Mouse (Mus musculus) lung, adult 18-20 months (tissue): ENCODE data around the gene Sept11.
A peak's percentile ranks its signal among the peaks of the same experiment; 100 is the strongest.

ENCODE experiments used
- DNase-seq, 2 experiments: peaks; one replicate each; pipeline ENCODE4 v3.0.0; 2022; ENCODE audit warnings: mixed read lengths in 2 of 2

Sept11 gene

DNA sequence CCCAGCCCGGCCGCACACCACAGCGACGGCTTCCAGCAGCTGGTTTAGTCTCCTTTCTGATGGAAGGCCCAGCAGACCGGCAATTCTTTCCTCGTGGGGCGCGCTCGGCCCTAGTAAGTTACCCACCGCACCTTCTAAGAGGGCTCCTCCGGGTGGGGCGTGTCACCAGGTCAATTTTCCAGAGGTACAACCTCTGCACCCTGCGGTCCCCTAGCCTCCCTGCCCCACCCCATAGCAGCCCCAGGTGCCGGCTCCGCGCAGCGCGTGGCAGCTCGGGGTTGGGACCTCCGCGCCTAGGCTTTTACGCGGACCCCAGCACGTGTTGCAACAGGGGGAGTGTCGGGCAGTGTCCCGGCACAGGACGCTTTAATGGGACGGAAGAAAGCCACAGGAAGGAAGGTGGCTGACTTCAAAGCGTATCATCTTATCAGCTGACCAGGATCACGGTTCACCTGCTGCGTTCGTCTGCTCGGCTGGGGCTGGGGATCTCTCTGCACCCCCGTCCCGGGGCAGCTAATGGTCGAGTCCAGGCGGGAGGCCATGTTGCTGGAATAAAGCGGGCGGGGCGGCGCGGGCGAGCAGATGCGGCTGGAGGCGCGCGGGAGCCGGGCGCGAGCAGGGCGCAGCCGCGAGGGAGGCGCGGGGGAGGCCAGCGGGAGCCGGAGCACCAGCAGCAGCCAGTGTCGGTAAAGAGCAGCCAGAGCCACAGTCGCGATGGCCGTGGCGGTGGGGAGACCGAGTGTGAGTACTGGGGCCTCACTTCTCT, at the start of gene Sept11:
TSS of gene Sept11 (plus strand) at position 581 of the 766 bp plus-strand sequence.
- DNase-seq: peak; percentile 91 to 93

DNA sequence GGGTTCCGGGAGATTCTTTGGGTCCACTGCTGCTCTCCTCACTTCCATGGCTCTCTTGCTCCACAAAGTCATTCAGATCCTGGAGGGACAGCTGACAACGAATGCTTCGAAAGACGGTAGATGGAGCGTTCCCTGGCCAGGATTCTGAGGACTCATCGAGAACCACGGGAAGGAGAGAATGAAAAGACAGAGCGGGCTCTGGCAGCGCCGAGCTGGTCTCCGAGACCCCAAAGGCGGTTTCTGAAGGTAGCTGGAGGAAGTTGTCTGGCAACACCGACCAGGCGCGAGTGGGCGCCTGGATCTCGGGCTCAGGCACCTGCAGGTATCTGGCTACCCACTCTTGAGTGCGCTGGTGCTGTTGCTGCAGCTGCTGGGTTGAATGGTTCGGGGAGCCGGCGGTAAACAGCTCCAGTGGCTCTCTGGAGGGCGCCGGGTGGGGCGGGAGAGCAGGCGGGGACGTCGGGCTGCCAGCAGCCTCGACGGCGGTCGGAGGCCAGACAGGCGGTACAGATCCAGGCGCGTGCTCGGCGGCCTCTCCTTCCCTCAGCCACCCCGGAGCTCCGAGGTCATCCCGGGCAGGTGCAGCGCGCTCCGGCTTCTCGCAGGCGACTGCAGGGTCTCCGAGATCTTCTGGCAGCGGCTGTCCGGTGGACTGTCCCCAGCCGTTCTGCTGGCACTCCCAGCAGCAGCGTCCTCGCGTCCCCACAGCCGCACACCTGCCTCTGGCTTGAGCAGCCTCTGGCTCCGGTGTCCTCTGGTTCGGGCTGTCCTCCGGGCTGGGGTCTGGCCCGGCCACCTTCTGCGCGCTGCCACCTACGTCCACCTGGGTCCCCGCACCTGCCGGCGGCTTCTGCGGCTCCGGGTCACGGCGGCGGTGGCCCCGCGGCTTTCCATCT, 49.3 kb upstream of the Sept11 start:
- peak in 1 of 2 experiments; percentile 37 for DNase-seq

DNA sequence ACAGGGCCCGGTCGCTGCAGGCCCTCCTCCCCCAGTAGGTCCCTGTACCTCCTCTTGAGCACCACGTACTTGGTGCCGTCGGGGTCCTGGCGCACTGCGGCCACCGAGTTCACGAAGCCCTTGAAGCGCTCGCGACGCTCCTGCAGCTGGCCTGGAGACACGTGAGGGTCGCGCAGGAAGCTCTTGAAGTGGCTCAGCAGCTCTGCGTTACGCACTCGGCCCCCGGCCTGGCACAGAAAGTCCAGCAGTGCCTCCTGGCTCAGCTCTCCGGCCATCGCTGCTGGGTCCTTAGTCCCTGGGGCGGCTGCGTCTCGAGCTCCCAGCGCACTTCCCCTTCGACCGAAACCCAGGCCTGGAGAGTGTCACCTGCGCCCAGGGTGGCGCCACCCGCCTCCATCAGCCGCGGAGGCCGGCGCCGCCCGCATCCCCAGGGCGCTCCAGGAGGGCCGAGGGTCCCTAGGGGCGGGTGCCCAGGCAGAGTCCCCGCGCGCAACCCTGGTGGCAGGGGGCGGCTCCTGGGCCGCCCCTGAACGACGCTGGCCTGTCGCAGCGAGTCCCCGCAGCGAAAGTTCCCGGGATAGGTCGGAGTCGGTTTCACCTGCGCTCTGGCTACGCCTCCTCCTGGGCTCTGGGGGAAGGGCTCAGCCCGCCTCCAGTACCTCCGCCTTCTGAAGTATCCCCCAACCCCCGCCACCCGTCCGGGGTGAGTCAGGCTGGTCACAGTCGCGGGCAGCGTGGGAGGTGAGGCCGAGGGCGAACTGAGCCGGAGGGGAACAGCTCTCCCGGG, 48.5 kb upstream of the Sept11 start, which contains the start of gene Sowahb:
TSS of gene Sowahb (minus strand) at position 439 of the 787 bp plus-strand sequence.
- peak; percentile 85 to 91 for DNase-seq

DNA sequence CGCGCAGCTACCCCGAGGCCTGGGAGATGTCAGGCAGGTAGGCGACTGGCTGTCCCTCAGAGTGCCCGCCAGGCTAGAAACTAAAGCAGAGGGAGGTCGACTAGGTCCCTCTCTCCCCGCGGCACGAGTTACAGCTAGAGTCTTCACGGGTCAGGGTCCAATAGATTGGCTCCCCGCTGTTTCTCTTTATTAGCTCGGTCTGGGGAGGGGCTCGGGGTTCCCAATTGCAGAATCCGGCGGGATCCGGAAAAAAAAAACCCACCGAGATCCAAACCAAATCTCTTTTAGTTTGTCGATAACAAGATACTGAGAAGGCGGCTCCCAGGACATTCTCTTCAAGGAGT, 47.9 kb upstream of the Sept11 start:
- DNase-seq: no peak

DNA sequence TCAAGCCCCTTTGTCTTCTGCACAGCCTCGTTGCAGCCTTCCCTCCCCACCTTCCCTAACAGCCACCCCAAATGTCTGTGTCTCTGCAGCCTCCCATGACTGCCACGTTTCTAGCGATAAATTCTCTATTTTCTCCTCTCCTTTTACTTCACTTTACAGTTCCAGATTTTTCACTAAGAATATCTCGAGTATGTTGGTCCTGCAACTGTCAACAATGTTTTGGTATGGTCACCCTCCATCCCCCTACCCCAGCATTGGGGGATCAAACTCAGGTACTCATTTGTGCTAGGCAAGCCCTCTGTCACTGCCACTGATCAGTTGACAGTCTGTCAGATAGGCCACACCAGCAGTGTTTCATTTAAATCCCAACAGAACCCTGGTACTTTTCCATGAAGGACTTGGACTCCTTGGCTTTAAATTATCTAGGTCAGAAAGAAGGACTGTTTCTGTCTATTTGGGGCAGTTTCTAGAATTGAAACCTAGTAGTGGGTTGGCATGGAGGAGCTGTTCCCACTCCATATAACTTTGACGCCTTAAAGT, 46.9 kb upstream of the Sept11 start:
- DNase-seq: no peak

DNA sequence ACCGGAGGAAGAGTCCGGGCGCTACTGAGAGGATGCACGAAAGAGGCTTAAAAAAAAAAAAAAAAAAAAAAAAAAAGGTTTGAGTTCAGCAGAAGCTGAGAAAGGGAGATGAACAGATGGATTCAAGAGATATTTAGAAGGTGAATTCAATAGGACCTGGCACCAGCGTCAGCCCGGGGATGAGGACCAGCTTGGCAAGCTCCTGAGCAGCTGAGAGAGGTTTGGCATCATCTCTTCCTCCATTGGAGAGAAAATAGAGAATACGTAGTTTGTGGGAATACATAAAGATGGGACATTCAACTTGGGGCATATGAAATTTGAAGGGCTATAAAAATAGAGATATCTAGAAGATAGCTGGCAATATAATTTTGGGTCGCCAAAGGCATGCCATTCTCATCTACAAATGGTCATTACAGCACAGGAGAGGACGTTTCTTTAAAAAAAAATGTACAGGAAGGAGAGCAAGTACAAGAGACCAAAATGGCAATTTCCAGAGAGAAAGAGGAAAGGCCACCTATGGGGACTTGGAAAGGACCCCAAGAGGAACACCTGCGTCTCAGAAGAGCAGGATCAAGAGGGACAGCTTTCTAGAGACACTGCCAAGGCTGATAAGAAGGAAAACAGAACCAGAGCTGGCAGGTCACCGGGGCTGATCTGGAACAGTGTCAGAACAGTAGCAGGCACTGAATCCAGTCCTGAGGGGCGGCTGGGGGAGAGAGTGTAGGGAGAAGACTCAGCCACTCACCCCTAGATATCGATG, 44.6 kb upstream of the Sept11 start:
- DNase-seq: no peak

DNA sequence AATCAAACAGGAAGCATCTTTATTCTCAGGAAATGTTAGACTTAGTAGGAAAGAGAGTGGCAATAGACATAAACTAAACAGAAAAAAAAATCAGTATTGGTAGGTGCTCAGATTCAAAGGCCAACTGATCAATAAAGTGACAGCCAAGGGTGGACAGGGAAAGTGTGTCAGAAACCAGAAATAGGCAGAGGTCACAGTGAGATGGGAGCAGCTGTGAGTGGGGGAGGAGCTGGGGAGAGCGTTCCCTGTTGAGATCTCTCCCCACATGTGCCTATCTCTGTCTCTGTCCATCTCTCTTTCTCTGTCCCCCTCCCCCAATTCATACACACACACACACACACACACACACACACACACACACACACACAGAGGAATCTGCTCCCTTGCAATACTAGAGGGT, 43.3 kb upstream of the Sept11 start:
- DNase-seq: no peak

DNA sequence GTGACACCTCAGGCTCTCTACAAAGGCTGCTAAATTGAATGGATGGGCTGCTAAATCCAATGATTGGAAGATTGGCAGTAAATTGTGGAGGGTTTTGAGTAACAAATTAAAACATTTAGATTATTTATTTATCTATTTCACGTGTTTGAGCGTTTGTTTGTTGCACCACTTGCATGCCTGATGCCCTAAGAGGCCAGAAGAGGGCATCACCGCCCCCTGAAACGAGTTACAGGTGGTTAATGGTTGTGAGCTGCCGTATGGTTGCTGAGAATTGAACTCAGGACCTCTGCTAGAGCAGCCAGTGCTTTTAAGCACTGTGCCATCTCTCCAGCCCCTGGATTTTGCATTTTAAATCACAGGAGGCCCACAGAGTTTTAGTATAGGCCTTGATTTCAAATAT, 42.2 kb upstream of the Sept11 start:
- no peak for DNase-seq

DNA sequence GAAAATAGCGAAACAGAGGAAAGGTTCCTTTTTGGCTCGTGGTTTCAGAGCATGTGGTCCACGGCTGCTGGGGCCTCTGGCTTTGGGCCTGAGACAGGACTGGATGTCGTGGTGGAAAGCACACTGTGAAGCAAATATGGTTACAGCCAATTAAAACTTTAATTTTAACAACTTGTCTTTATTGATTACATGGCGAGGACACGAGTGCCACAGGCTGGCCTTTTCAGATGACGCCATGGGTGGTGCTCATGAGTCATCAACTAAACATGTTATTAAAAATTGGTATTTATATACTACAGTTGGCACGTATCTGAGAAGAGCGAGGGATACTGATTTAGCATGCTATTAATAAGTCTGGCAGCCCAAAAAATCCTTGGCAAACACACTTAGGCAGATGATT, 41.3 kb upstream of the Sept11 start:
- DNase-seq: no peak

DNA sequence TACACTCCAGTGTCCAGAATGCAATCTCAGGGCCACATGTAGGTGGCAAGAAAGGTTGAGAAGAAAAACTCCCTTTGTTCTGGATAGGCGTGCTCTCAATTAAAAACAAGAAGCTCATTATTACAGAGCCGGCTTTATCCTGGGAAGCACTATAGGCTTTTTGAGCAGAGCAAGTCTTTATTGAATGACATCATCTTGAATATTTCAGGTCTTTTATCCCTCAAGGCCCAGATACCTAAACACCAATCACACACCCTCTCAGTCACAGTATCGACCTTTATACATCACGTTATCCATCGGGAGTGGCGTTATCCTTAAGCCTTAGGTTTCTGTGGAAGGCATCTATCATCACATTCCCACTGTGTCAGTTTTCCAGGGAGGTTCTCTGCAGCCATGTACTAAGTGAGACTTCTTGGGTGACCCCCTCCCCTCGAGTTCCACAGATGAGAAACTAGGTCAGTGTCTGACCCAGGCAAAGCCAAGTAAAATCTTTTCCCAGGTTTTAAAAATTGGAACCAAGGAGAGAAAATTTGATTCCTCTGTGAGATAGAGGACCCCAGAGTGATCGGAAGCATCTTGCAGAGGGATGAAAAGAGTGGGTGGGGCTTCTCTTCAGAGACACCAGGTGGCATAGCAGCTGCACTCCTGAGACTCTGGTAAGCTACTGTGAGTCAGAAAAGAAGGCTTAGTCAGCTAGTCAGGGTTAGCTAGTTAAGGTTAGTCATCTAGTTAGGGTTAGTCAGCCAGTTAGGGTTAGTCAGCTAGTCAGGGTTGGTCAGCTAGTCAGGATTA, 39.4 kb upstream of the Sept11 start:
- DNase-seq: no peak

DNA sequence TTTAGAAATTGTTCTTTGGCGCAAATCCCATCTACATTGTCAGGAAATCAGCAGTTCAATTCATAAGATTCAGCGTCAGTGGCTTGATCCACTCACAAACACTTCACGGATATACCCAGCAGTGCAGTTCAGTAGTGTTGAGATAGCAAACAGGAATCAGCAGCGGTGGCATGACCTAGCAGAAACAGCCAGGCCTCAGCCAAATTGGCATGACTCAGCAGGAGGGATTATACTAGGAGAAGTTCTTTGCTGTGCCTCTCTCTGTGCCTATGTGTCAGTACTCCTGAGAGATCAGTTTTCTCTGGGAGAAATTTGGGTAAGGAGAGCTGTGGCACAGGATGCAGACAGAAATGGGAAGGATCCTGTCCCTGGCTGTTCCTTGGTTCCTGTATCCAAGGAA, 32.4 kb upstream of the Sept11 start:
- no peak for DNase-seq

DNA sequence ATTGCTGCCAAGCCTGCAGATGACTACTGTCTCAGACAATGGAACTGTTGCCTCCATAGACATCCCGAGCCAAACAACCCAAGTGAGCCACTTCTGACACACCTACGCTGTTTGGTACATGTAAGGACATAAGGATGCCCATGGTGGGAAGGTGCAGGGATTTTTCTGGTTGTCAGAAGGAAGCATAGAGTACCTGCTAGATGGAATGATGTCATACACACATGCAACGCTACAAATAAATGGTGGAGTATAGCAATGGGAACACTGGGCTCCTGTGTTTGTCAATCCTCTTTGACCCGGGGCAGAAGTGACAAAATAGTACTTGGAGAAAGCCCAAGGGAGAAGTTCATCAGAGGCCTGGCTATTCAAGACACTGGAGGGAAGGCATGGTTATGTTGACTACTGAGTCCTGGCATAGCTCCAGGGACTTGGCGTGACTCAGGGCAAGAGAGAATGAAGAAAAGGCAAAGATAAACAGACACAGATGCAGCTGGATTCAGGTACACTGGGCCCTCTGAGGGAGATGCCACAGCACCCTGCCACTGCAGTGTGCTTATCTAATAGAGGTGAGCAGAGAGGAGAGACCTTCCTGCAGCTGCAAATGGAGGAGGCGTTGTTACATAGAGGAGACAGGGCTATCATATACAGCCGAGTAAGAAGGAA, 15.4 kb upstream of the Sept11 start:
- DNase-seq: no peak

DNA sequence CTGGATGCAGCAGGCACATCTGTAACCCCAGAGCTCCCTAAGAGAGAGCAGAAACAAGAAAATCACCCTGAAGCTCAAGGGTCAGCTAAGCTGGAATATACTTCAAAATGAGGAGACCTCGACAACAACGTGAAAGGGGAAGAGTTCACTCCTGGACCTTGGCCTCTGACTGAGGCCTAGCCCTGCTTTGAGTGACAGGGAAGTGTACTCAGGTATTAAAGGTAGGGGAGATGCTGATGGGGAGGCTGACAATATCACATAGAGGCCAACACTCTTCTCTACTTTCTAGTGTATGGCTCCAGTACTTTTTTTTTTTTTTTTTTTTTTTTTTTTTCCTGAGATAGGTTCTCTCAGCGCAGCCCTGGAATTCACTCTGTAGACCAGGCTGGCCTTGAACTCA, 13.6 kb upstream of the Sept11 start:
- DNase-seq: no peak

DNA sequence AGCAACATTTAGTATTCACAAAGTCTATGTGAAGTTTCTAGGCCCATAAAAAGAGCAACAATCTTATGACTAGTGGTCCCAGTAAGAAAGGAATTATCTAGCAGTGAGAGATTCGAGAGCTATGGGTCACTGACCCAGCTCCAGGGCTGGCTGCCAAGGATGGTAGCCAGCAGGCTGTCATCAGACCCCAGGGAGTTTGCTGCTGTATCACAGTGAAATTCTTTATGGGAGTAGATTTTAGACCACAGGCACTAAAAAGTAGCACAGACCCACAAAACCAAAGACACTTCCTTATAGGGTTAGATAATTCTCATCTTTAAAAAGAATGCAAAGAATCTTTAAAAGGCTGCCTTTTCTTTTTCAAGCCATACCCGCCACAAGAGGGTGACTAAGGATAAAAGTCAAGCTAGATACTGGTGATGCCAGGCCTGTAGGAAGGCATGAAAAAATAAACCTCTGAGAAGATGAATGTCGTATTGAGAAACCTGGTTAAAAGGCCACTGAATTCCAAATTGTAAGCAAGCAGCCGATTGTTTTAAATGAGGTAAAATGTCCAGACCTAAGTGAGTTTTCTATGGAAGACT, 8.1 kb upstream of the Sept11 start:
- DNase-seq: no peak

DNA sequence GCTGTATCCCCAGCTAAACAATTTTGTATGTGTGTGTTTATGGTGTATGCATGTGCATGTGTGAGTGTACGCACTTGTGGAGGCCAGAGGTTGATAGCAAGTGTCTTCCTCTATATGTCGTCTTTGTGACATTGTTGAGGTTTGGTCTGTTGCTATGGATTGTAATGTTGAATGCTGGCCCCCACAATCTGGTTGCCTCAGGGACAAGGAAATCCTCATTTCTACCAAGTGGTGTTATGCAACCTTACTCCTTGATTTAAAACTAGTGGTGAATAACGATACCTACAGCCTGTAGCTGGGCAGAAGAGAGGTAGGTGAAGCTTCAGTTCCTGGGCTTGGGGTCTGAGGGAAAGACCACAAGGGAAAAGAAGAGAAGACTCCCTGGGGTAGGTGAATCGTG, 7.3 kb upstream of the Sept11 start:
- no peak for DNase-seq

DNA sequence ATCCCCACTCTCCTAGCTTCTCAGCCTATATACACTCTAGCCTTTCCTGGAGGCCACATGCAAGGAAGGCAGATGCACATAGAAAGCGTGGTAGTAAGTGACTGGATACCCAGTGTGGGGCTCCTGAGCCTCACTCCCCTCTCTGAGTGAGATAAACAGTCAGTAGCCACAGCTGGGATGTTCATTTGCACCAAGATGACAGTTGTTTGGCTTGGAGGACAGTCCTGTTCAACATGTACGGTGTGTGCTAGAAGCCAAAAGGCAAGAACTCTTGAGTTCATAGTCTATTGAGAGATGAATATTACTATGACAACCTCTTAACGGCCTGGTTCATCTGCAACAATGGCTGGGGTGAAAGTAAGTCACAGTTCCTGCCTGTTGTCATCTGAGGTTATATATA, 2.0 kb upstream of the Sept11 start:
- DNase-seq: peak in 1 of 2 experiments; percentile 46

DNA sequence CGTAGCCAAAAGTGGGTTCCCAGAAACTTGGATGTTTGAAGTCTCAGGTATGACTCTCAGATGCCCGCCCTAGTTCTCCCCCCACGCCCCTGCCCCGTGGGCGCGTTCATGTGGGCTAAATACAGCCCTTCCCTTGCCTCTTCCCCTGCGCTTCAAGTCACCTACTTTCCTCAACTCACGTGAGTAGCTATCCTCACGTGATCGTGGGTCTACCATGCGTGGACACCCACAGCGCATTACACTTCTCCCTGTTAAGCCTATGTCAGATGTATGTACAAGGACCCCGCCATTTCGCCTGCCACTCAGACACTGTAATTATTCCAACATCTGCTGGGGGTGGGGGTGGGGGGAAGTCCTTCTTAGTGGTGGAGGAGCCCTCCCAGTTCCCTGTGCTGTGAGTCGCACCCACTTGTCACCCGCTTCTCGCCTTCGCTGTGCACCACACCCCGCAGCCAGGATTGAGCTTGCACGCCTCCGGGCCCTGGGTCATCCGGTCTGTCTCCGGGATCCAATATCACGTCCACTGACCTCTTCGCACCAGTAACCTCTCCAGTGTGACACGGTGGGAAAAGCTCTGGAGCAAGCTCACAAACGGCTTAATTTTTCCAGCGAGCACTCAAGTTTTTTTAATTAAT, 973 bp upstream of the Sept11 start:
- peak; percentile 48 to 60 for DNase-seq

DNA sequence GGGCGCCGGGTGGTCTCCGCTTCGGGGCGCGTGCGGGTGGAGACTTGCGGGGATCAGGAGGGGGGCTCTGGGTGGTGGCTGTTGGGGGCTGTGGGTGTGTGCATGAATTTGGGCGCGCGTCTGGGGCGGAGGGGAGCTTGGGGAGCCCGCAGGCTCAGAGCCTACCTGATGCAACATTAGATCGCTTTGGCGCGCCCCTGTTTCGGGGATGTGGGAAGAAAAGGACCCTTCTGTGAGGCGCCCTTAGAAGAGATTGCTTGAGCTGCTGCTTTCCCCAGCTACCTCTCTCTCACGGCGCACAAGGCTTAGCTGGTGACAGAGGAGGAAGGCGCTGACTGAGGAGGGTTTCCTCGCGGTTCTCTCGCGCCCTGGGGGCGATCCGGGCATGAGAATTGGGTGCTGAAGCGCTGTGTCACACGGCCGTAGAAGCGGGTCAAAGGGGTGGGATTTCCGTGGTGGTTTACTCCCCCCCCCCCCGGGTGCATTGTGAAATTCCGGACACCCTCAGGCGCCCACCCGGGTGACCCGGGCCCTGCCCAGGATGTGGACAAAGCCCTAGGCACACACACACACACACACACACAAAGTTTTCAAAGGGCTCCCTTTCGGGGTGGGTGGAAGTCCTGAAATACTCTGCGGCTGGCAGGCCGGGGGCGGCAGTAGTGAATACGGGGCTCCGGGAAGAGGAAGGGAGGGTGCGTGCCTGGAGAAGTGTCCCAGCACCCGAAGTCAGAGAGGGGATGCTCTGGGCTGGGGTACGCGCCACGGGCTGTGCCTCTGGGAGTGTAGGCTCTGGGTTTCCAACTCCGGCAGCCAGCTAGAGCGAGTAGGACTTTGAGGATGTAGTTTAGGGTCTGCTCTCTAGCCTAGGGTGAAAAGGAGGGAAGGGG, 646 bp downstream of the Sept11 start:
- DNase-seq: peak; percentile 51 to 56

DNA sequence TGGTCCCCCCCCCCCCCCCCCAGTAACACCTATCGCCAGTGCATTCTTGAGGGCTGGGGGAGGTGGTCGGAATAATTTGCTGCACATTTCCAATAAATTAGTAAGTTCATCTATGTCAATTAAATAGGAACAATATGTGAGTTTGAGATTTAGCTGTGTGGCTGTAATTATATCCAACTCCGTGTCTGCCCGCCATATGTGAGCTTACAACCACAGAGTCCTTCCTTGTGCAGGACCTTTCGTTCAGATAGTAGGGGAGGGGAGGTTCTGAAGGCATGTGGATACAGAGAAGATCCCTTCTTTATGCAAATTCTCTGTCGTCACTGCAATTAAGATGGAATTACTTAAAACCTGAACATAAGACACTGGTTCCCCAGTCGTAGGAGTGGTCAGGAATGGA, 2.1 kb downstream of the Sept11 start:
- DNase-seq: no peak
